In genomic region chr2:154820346-154820745, GRCm38 (mm10) we compare ENCODE assay signal across 23 mouse cellular contexts. TPM values are rescaled to one million over a fixed set of nuclear protein-coding genes. Genes with fewer than 3 reads are reported as not detected.
A peak's percentile ranks its signal among the peaks of the same experiment; 100 is the strongest.
DNase-seq lines count a peak whose midpoint lies in the region; ATAC-seq and TF ChIP-seq lines count a peak whose summit lies in the region.
"Had no signal": no experiment of that assay in that cellular context is flagged by ENCODE, and none has a peak within 500 bp of the region (broad histone marks: within the 10 kb centered on the region; RNA-seq: fewer than 3 reads in every experiment).

No protein-coding gene starts in this region.

- H3K4me1 ChIP-seq in heart, embryonic 11.5 days (ENCODE audit: control insufficient read depth, insufficient read depth, low read length): peaks cover 46% of the 10 kb centered on the region
- peaks cover 45% of the 10 kb centered on the region for H3K4me1 ChIP-seq in heart, embryonic 16.5 days (ENCODE audit: control insufficient read depth, insufficient read depth, low read length)
- no peaks in the 10 kb centered on the region; a peak in 3 of 4 replicates for H3K4me1 ChIP-seq in MEL (ENCODE audit: control insufficient read depth in 1 of 2, insufficient read depth in 2 of 2, low read length in 2 of 2)

- H3K4me2 ChIP-seq in heart, embryonic 11.5 days: no peak overlapping the region
- H3K4me2 ChIP-seq in heart, embryonic 16.5 days (ENCODE audit: low read depth, low read length): no peak overlapping the region
- H3K4me2 ChIP-seq: embryonic facial prominence, embryonic 12.5 days; forebrain, embryonic 15.5 days; hindbrain, embryonic 15.5 days had no signal

- no peak for TF ChIP-seq CTCF in MEL (IDR thresholded peaks at IDR 0.05 in 2 of 3, conservative IDR thresholded peaks at IDR 0.05 in 1 of 3; ENCODE audit: control insufficient read depth in 1 of 3, insufficient read depth in 1 of 3, low read depth in 2 of 3, low read length in 3 of 3, poor library complexity in 1 of 3, severe bottlenecking in 1 of 3)

- WGBS in heart, embryonic 11.5 days (ENCODE audit: insufficient replicate concordance): 57% methylated on average over 1 of the region's 1 CpGs
- WGBS in heart, embryonic 16.5 days: 37% methylated on average over 1 of the region's 1 CpGs

- no peak overlapping the region for H3K4me3 ChIP-seq in heart, embryonic 11.5 days (ENCODE audit: low read depth, low read length)
- H3K4me3 ChIP-seq in heart, embryonic 16.5 days (ENCODE audit: low read length): no peak overlapping the region
- H3K4me3 ChIP-seq in MEL (ENCODE audit: control insufficient read depth in 1 of 2, insufficient read depth in 1 of 2, low read depth in 2 of 2, low read length in 2 of 2): no peak overlapping the region
- H3K4me3 ChIP-seq: embryonic facial prominence, embryonic 12.5 days; forebrain, embryonic 15.5 days; heart, embryonic 10.5 days; hindbrain, embryonic 15.5 days had no signal

- no peak for ATAC-seq in heart, embryonic 11.5 days (replicated peaks; ENCODE audit: insufficient number of reproducible peaks, low FRiP score, low TSS enrichment)
- no peak for ATAC-seq in heart, embryonic 16.5 days (replicated peaks; ENCODE audit: extremely low read depth, insufficient read depth, low FRiP score)
- ATAC-seq: forebrain, embryonic 15.5 days; intestine, embryonic 16.5 days had no signal

- H3K79me2 ChIP-seq in MEL (ENCODE audit: control insufficient read depth, insufficient read depth, low read length, poor library complexity): peaks cover 53% of the 10 kb centered on the region

- DNase-seq in heart, adult 8-10 months (ENCODE audit: low spot score): peak; percentile 7
- no peak for DNase-seq in heart, postnatal 14 days
- no peak for DNase-seq in MEL (ENCODE audit: low read depth, low spot score)
- DNase-seq in embryo, embryonic 10.5 days (ENCODE audit: low spot score): no peak
- DNase-seq: adrenal gland, adult 8-10 months; adrenal gland, postnatal 36 days; cerebellum, adult 11 months; cerebellum, adult 8-10 months; cerebellum, postnatal 14 days; gastrocnemius, postnatal 10 days had no signal

- H3K36me3 ChIP-seq in heart, embryonic 11.5 days (ENCODE audit: control insufficient read depth, insufficient read depth, low read length): no peaks in the 10 kb centered on the region
- no peaks in the 10 kb centered on the region for H3K36me3 ChIP-seq in heart, embryonic 16.5 days (ENCODE audit: control insufficient read depth, insufficient read depth)
- peaks cover 3 to 21% of the 10 kb centered on the region in 2 experiments; a peak in 3 of 4 replicates for H3K36me3 ChIP-seq in MEL (ENCODE audit: control insufficient read depth in 1 of 2, insufficient read depth in 2 of 2, low read length in 2 of 2)
- H3K36me3 ChIP-seq: embryonic facial prominence, embryonic 12.5 days; forebrain, embryonic 15.5 days; hindbrain, embryonic 15.5 days had no signal

- no peak for TF ChIP-seq RAD21 in MEL (IDR thresholded peaks at IDR 0.05; ENCODE audit: low read depth, low read length)

- H3K9ac ChIP-seq in heart, embryonic 11.5 days (ENCODE audit: low read depth, low read length): no peak overlapping the region
- no peak overlapping the region for H3K9ac ChIP-seq in heart, embryonic 16.5 days (ENCODE audit: low read length)
- H3K9ac ChIP-seq in MEL (ENCODE audit: control insufficient read depth, low read depth, low read length, poor library complexity, severe bottlenecking): no peak overlapping the region
- H3K9ac ChIP-seq: embryonic facial prominence, embryonic 12.5 days; forebrain, embryonic 15.5 days; hindbrain, embryonic 15.5 days had no signal

- H3K9me3 ChIP-seq in heart, embryonic 11.5 days (replicated peaks; ENCODE audit: control insufficient read depth, low read length): no peaks in the 10 kb centered on the region
- H3K9me3 ChIP-seq in heart, embryonic 16.5 days (replicated peaks; ENCODE audit: control insufficient read depth, low read length): no peaks in the 10 kb centered on the region
- H3K9me3 ChIP-seq in MEL (replicated peaks; ENCODE audit: insufficient read depth, low read length): no peaks in the 10 kb centered on the region
- H3K9me3 ChIP-seq: embryonic facial prominence, embryonic 12.5 days; forebrain, embryonic 15.5 days; heart, embryonic 10.5 days; hindbrain, embryonic 15.5 days had no signal

- no peak for TF ChIP-seq POLR2A in MEL (IDR thresholded peaks at IDR 0.05; ENCODE audit: control insufficient read depth in 1 of 2, insufficient read depth in 1 of 2, low read depth in 1 of 2, low read length in 2 of 2, poor library complexity in 1 of 2)

- TF ChIP-seq EP300 in MEL (IDR thresholded peaks at IDR 0.05; ENCODE audit: low read depth in 1 of 2, low read length in 2 of 2): no peak

- no peak overlapping the region for H3K27ac ChIP-seq in heart, embryonic 11.5 days (ENCODE audit: low read depth, low read length)
- peak overlapping the region; percentile 9; the same call in 1 of the 2 replicates for H3K27ac ChIP-seq in heart, embryonic 16.5 days (ENCODE audit: low read length)
- no peak overlapping the region for H3K27ac ChIP-seq in MEL (ENCODE audit: control insufficient read depth, low read depth, low read length)
- H3K27ac ChIP-seq: embryonic facial prominence, embryonic 12.5 days; forebrain, embryonic 15.5 days; heart, embryonic 10.5 days; hindbrain, embryonic 15.5 days had no signal

- H3K27me3 ChIP-seq in heart, embryonic 11.5 days (ENCODE audit: control insufficient read depth, insufficient read depth, low read length): no peaks in the 10 kb centered on the region
- no peaks in the 10 kb centered on the region for H3K27me3 ChIP-seq in heart, embryonic 16.5 days (ENCODE audit: control insufficient read depth, insufficient read depth, low read length)
- no peaks in the 10 kb centered on the region for H3K27me3 ChIP-seq in MEL (ENCODE audit: control insufficient read depth in 1 of 2, insufficient read depth in 2 of 2, low read length in 2 of 2)
- H3K27me3 ChIP-seq: CH12.LX; embryonic facial prominence, embryonic 12.5 days; forebrain, embryonic 15.5 days; hindbrain, embryonic 15.5 days had no signal

- intact Hi-C loops in heart, postnatal 14 days (cut with DNase I): no loop called here

TF ChIP-seq in MEL, 35 proteins besides CTCF, POLR2A, EP300 and RAD21:
- TF ChIP-seq ZNF384 (IDR thresholded peaks at IDR 0.05; ENCODE audit: low read depth, low read length) (peak; percentile 62), JUND (IDR thresholded peaks at IDR 0.05; ENCODE audit: low read depth, low read length) (no peak), USF2 (IDR thresholded peaks at IDR 0.05; ENCODE audit: borderline replicate concordance in 1 of 2, insufficient read depth in 1 of 2, low read depth in 1 of 2, low read length in 2 of 2) (no peak), E2F4 (IDR thresholded peaks at IDR 0.05; ENCODE audit: borderline replicate concordance, low read depth, low read length) (no peak)
TF ChIP-seq in MEL: peak in this region for 1.

RNA-seq across cellular contexts. Expression of gene a, which starts 29.1 kb away (rescaled TPM):
- not detected for total RNA-seq in heart, adult 8-10 months (2022)
- polyA plus RNA-seq in heart, embryonic 11.5 days (2014; fragmentation: Nextera tagmentation; extraction: Ambion mirVana): 0.34 and 0.49 TPM in 2 replicates
- 0.65 and 0.93 TPM in 2 replicates for polyA plus RNA-seq in heart, embryonic 16.5 days (2015; fragmentation: Nextera tagmentation; extraction: Ambion mirVana)
- not detected for total RNA-seq in heart, postnatal 14 days (2021)
- not detected in 2 replicates for total RNA-seq in MEL (2012; rRNA removed)
- polyA plus RNA-seq in MEL (2012; ENCODE audit: insufficient read depth in 1 of 2, insufficient read length in 2 of 2, low read depth in 1 of 2, low replicate concordance in 2 of 2, missing spikeins in 1 of 2): not detected
- total RNA-seq: adrenal gland, adult 8-10 months; adrenal gland, postnatal 36 days; common myeloid progenitor, adult 5-6 weeks; gastrocnemius, postnatal 10 days had no signal
- polyA plus RNA-seq: intestine, embryonic 16.5 days; kidney, adult 2 months had no signal

RNA-seq across cellular contexts. Expression of gene Raly, which starts 29.4 kb away (rescaled TPM):
- total RNA-seq in heart, adult 8-10 months (2022): 10 to 100 TPM; 81.3 to 93.0 (median 90.0) TPM
- 42.9 and 63.5 TPM in 2 replicates for polyA plus RNA-seq in heart, embryonic 11.5 days (2014; fragmentation: Nextera tagmentation; extraction: Ambion mirVana)
- polyA plus RNA-seq in heart, embryonic 16.5 days (2015; fragmentation: Nextera tagmentation; extraction: Ambion mirVana): 29.0 and 36.6 TPM in 2 replicates
- total RNA-seq in heart, postnatal 14 days (2021): 100 to 1,000 TPM; 119 to 131 TPM
- 214 and 237 TPM in 2 replicates for total RNA-seq in MEL (2012; rRNA removed)
- 100 to 1,000 TPM in 1 of 2 experiments, not detected in 1; 407 TPM for polyA plus RNA-seq in MEL (2012; ENCODE audit: insufficient read depth in 1 of 2, insufficient read length in 2 of 2, low read depth in 1 of 2, low replicate concordance in 2 of 2, missing spikeins in 1 of 2)

RNA-seq across cellular contexts. Expression of gene Gm14214, which starts 50.5 kb away (rescaled TPM):
- not detected for total RNA-seq in heart, adult 8-10 months (2022)
- polyA plus RNA-seq in heart, embryonic 11.5 days (2014; fragmentation: Nextera tagmentation; extraction: Ambion mirVana): not detected in 2 replicates
- not detected in 2 replicates for polyA plus RNA-seq in heart, embryonic 16.5 days (2015; fragmentation: Nextera tagmentation; extraction: Ambion mirVana)
- not detected for total RNA-seq in heart, postnatal 14 days (2021)
- not detected in 2 replicates for total RNA-seq in MEL (2012; rRNA removed)
- polyA plus RNA-seq in MEL (2012; ENCODE audit: insufficient read depth in 1 of 2, insufficient read length in 2 of 2, low read depth in 1 of 2, low replicate concordance in 2 of 2, missing spikeins in 1 of 2): under 1 TPM in 1 of 2 experiments, not detected in 1; 0.17 TPM
- total RNA-seq: adrenal gland, adult 8-10 months; adrenal gland, postnatal 36 days; CH12.LX; common myeloid progenitor, adult 5-6 weeks; gastrocnemius, postnatal 10 days had no signal
- polyA plus RNA-seq: embryonic facial prominence, embryonic 12.5 days; forebrain, embryonic 11.5 days; forebrain, embryonic 15.5 days; gonadal fat pad, adult 2 months; heart, embryonic 10.5 days; hindbrain, embryonic 11.5 days; hindbrain, embryonic 15.5 days; intestine, embryonic 16.5 days; kidney, adult 2 months had no signal
